Mouse (Mus musculus): ENCODE measurements around the gene Mmp14.

The Mmp14 gene

DNA sequence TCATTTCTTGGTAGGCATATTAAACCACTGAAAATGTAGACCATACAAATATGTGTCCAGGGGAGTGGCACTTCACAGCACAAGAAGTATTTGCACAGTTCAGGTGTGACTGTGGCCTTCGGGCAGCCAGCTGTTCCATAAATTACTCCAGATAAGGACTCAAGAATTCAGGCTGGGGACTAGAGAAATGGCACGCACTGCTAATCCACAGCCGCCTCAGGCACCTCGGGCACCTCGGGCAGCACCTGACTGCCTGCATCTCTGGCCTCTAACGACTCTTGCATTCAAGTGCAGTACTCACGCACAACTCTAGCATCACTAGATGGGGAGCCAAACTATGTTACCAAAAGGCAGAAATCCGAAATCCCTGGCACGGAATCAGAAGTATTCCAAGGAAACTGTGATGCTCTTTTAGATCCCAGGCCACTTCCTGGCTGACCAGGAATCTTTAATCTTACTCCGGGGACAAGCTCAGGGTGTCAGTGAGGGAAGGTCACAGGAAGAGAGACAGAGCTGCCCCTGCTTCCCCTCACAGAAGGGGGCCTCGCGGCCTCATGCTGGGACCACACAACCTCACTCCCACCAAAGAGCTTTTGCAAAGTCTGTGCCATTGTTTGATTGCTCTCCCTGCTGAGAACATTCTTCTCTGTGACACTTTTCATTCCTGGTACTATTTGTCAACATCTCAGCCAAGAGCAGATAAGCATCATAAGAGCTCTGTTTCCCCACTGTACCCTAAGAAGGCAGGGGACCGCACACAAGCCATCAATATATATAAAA, 16.0 kb upstream of the Mmp14 start:
- DNase-seq = no peak

GRCm38 (mm10) chr14:54416229-54416775, 15.1 kb upstream of the Mmp14 start:
- DNase-seq = no peak

- no peak for DNase-seq
Observed at GRCm38 (mm10) chr14:54416830-54417229, 14.6 kb upstream of the Mmp14 start.

GRCm38 (mm10) chr14:54417623-54418081, 13.8 kb upstream of the Mmp14 start, which contains the start of gene Slc7a7:
Gene Slc7a7, minus strand, starts transcription at chr14:54417780.
- no peak for DNase-seq

- DNase-seq = no peak
Observed at GRCm38 (mm10) chr14:54421014-54421413, 10.4 kb upstream of the Mmp14 start.

- DNase-seq = no peak
Observed at GRCm38 (mm10) chr14:54423406-54423805, 8.0 kb upstream of the Mmp14 start.

DNA sequence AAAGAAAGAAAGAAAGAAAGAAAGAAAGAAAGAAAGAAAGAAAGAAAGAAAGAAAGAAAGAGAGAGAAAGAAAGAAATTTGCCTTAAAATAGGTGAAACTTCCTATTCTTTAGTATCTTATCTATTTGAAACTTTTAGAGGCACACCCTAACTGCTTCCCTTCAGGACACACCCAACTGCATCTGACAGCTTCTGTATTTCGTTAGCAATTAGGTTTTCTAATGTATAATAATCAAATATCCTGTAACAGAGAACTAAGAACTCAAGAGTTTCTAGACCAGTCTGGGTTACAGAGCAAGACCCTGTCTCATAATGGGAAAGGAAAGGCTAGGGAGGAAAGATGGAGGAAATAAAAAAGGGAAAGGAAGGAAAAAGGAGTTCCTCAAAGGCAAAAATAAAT, 6.8 kb upstream of the Mmp14 start:
- no peak for DNase-seq

GRCm38 (mm10) chr14:54425540-54425939, 5.9 kb upstream of the Mmp14 start:
- no peak for DNase-seq

DNA sequence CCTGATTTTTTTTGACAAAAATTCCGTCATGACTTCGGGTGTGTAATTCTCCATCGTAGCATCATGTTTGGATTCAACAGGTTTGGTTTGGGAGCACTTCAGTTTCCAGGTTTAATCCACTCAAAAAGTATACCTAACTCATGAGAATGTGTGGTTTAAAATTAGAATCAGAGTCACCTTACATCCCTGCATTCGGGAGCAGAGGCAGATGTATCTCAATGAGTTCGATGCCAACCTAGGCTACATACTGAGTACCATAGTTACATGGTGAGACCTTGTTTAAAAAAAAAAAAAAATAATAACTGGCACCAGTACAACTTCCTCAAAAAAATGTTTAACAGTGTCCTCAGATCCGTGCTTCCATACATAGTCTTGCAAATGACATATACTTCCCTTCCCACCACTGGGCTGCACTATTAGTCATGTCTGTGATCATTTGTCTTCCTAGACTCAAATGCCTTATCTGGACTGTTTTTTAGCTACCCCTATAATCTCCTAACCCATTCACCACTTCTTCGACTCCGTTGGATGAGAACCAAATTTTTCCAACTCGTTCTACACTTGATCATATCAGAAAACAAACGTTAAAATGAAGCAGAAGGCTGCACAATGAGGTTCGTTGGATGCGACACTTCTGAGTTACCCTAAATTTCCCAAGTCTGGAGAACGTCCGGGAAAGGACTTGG, 5.3 kb upstream of the Mmp14 start:
- DNase-seq = no peak

- DNase-seq = peak; percentile 91
Observed at GRCm38 (mm10) chr14:54426689-54427398, 4.6 kb upstream of the Mmp14 start, which contains the start of gene Mrpl52. Gene Mrpl52, plus strand, starts transcription at chr14:54426909.

GRCm38 (mm10) chr14:54427696-54428095, 3.7 kb upstream of the Mmp14 start:
- no peak for DNase-seq

GRCm38 (mm10) chr14:54428421-54428820, 3.0 kb upstream of the Mmp14 start:
- no peak for DNase-seq

GRCm38 (mm10) chr14:54429332-54430093, 1.9 kb upstream of the Mmp14 start:
- DNase-seq = no peak

DNA sequence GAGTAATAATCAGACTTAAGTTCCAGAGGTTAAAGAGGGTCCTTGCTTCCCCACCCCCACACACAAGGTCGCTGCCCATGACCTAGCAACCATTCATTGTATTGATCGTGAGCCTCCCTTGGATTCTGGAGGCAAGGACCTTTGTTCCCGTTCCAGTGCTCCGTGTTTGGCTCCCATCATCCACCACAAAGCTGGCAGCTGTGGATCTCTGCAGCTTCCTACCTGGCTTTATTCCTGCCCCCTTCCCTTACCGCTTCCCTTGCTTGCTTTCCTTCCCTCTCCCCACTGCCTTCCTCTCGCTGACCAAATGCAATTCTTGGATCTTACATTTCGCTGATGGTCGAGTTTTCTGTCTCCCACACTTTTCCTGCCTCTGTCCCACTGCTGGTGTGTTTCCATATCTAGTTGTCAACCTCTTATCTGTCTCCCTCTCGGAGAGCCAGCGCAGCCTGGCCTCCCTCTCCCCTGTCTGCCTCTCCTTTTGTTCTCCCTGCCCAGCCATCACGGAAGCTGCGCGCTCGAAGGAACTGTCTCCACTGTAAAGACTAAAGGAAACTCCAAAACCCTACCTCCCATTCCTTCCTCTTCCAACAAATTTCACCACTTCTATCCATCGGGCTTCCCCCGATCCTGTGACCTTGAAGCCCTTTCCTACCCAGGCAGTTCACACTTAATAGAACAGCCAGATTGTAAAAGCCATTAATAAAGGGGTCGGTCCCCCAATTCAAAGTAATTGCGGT, 836 bp upstream of the Mmp14 start:
- DNase-seq = no peak

DNA sequence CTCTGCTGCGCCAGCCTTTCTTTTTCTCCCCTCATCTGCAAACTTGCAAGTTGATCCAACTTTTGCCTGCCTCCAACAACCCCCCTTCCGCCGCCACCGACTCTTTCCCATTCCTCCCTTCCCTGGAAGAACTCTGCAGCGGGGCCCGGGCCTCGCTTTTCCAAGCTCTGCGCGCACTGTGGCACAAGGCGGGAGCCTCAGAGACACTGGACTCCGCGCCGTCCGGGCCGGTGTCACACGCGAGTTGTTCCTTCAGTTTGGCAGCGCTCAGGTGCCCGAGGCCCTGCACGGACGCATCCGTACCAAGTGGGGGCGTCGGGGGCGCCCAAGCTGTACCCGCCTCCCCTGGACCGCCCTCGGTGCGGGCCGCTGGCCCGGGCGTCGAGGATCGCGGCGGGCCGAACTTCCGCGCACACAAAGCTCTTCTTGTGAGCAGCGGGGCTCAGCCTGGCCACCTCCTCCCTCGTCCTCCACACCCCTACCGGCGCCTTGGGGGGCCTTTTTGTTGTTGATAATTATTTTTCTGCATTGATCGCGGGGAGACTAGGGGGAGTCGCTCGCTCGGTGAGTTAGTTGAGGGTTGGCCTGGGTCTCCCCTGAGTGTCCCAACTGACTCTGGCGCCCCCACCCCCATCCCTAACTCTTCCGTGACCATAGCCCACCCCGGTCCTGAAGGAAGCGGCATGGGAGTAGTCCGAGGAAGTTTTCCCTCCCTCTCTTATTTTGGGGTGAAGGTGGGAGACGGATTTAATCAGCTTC, 845 bp downstream of the Mmp14 start:
- no peak for DNase-seq

DNA sequence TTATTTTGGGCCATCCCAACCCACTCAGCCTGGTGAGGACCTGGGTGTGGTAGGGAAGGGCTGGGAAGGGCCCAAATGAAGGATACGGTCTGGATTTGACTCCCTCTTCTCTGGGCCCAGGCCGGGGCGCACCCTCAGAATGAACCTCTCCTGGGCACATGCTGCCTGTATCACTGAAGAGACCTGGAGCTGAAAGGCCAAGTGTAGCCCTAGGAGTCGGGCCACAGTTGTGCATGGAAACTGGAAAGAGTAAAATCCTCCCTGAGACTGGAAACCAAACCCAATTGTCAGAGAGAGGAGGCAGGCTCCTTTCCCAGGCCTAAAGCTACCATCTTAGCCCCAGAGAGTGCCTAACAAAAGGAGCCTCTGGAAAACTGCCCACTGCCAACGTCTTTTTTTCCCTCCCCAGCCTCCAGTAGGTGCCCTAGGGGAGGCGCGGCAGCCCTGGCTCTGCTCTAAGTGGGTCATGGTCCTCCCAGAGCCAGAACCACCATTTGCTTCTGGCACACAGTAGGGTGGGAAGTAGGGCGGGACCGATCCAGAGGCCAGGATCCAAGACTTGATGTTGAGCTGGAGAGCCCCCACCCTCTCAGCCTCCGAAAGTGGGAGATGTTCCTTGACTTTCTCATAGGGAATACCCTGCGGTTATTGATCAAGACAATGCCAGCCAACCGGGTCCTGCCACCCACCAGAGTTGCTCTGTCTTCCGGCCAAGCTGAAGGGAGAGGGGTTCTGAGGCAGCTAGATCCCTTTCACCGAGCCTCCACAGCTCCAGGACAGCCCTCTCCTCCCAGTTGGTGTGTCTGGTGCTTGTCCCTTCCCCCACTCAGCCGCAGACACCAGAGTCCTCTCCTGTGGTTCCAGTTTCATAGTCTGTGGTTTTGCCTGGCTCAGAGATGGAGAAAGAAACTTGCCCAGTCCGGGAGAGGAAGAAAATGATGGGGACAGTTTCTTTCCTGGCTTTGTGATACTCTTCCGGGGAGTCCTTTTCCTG, 1.7 kb downstream of the Mmp14 start:
- no peak for DNase-seq

GRCm38 (mm10) chr14:54433941-54434531, 2.6 kb downstream of the Mmp14 start:
- no peak for DNase-seq

DNA sequence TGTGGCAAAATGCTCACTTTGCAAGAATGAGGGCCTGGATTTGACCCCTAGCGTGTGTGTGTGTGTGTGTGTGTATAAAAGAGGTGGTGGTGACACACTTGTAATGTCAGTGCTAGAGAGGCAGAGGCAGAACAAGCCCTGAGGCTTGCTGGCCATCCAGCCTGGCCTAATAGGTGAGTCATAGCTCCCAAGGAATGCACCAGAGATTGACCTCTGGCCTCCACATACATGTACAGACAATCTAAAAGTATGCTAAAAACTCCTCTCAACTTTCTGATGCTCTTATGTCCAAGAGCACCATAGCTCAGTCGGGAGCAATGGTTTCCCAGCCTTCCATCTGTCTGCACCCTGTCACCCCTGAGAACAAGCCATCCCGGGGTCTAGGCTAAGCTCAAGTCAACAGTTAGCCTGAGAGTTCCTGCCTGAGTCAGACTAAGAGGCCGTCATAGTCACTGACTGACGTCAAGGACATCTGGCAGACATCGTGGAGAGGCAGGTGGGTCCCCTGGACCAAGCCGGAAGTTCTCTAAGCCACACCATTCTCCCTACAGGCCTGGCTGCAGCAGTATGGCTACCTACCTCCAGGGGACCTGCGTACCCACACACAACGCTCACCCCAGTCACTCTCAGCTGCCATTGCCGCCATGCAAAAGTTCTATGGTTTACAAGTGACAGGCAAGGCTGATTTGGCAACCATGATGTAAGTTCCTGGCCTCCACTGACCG, 3.9 kb downstream of the Mmp14 start:
- no peak for DNase-seq

- no peak for DNase-seq
Observed at GRCm38 (mm10) chr14:54439155-54439554, 7.7 kb downstream of the Mmp14 start.

All from right cerebral cortex, postnatal 14 days (tissue).